Mouse (Mus musculus): Measurements from ENCODE around the gene Cfp. TPM values are rescaled to one million over a fixed set of nuclear protein-coding genes. Genes with fewer than 3 reads are reported as not detected.

Cfp gene
- total and polyA plus RNA-seq, 3 experiments = 23.0 to 66.9 (median 26.1) TPM

- peak within 1 kb of the TSS; percentile 63 for H3K27ac ChIP-seq (ENCODE audit: insufficient read depth, low read depth)
- TF ChIP-seq MXI1 (IDR thresholded peaks at IDR 0.05; ENCODE audit: low read depth, low read length) (peak; percentile 56; the same call in 1 of the 2 replicates), BHLHE40 (IDR thresholded peaks at IDR 0.05; ENCODE audit: low read depth, low read length) (peak; percentile 61), MAFK (IDR thresholded peaks at IDR 0.05; ENCODE audit: insufficient replicate concordance, low read length) (no peak), NELFE (IDR thresholded peaks at IDR 0.05; ENCODE audit: low read depth, low read length) (peak; percentile 22; the same call in 1 of the 2 replicates), HCFC1 (IDR thresholded peaks at IDR 0.05; ENCODE audit: low read depth, low read length) (peak; percentile 81), E2F4 (IDR thresholded peaks at IDR 0.05; ENCODE audit: insufficient replicate concordance, low read depth, low read length) (no peak), SIN3A (IDR thresholded peaks at IDR 0.05; ENCODE audit: low read length) (peak; percentile 92), POLR2A (IDR thresholded peaks at IDR 0.05; ENCODE audit: low read depth, low read length) (peak; percentile 70), ZKSCAN1 (IDR thresholded peaks at IDR 0.05; ENCODE audit: borderline replicate concordance, low read depth, low read length) (no peak), TCF12 (IDR thresholded peaks at IDR 0.05; ENCODE audit: low read depth, low read length) (peak; percentile 18; the same call in 1 of the 2 replicates), ELF1 (IDR thresholded peaks at IDR 0.05; ENCODE audit: low read depth, low read length) (peak; percentile 94), ZMIZ1 (IDR thresholded peaks at IDR 0.05; ENCODE audit: low read depth, low read length) (0 out of 2 replicates have a peak, but pooled peaks have one; percentile 36), RCOR1 (conservative IDR thresholded peaks at IDR 0.05; ENCODE audit: low read depth, low read length) (no peak), MAX (IDR thresholded peaks at IDR 0.05; ENCODE audit: low read length) (peak; percentile 35; the same call in 1 of the 2 replicates)
- peak within 1 kb of the TSS; percentile 59 to 80 (median 78) for H3K4me3 ChIP-seq (replicated peaks in 1 of 3; ENCODE audit: low read depth in 2 of 3, low read length in 2 of 3, poor library complexity in 1 of 3)
- in situ Hi-C loops (cut with MboI; ENCODE audit: low pct_ligation_motif_present, low pct_unique_long_range_greater_than_20kb, low sequenced_read_pairs) = no loop called here
- peaks cover 10 to 23% of the 10 kb centered on the region in 2 experiments for H3K36me3 ChIP-seq (replicated peaks in 1 of 2; ENCODE audit: control insufficient read depth in 1 of 2, insufficient read depth in 1 of 2, low read length in 1 of 2)
- dilution Hi-C loops (cut with MboI; ENCODE audit: extremely low pct_ligation_motif_present, extremely low pct_unique_long_range_greater_than_20kb, low sequenced_read_pairs) = no loop called here
- H3K4me1 ChIP-seq (ENCODE audit: control insufficient read depth in 1 of 2, insufficient read depth in 2 of 2) = no peaks in the 10 kb centered on the region
- peak within 1 kb of the TSS; percentile 78 for H3K9ac ChIP-seq (ENCODE audit: insufficient read depth, low read depth)
- DNase-seq (ENCODE audit: extremely low read depth) = peak; percentile 89
- H3K27me3 ChIP-seq (replicated peaks) = no peaks in the 10 kb centered on the region
- peaks cover 2% of the 10 kb centered on the region; the same call in 1 of the 2 replicates for H3K79me2 ChIP-seq (replicated peaks; ENCODE audit: control insufficient read depth, extremely low read depth, insufficient read depth, poor library complexity, severe bottlenecking)
- peak within 1 kb of the TSS; percentile 91 for H3K4me2 ChIP-seq (ENCODE audit: insufficient read depth, low read depth, poor library complexity, severe bottlenecking)
- H3K9me3 ChIP-seq (replicated peaks; ENCODE audit: low read length) = no peaks in the 10 kb centered on the region
Measured at GRCm38 (mm10) chrX:20961477-20962378, 30.4 kb upstream of the Cfp start, which contains the start of gene Uxt. Gene Uxt, minus strand, starts transcription at chrX:20962017.

GRCm38 (mm10) chrX:20950191-20950880 lies 19.0 kb upstream of the Cfp start, which contains the start of gene Elk1:
Gene Elk1, minus strand, starts transcription at chrX:20950608.
- H3K4me2 ChIP-seq (ENCODE audit: insufficient read depth, low read depth, poor library complexity, severe bottlenecking) = peak within 1 kb of the TSS; percentile 50; the same call in 1 of the 2 replicates
- H3K36me3 ChIP-seq (replicated peaks in 1 of 2; ENCODE audit: control insufficient read depth in 1 of 2, insufficient read depth in 1 of 2, low read length in 1 of 2) = peaks cover 3 to 14% of the 10 kb centered on the region in 2 experiments
- peak; percentile 90 for DNase-seq (ENCODE audit: extremely low read depth)
- no peaks in the 10 kb centered on the region for H3K9me3 ChIP-seq (replicated peaks; ENCODE audit: low read length)
- no peaks in the 10 kb centered on the region for H3K27me3 ChIP-seq (replicated peaks)
- peak within 1 kb of the TSS; percentile 62 to 86 (median 64) for H3K4me3 ChIP-seq (replicated peaks in 1 of 3; ENCODE audit: low read depth in 2 of 3, low read length in 2 of 3, poor library complexity in 1 of 3)
- H3K9ac ChIP-seq (ENCODE audit: insufficient read depth, low read depth) = peak within 1 kb of the TSS; percentile 63
- 0 out of 2 replicates have a peak within 1 kb of the TSS, but pooled peaks have one; percentile 28 for H3K27ac ChIP-seq (ENCODE audit: insufficient read depth, low read depth)
- in situ Hi-C loops (cut with MboI; ENCODE audit: low pct_ligation_motif_present, low pct_unique_long_range_greater_than_20kb, low sequenced_read_pairs) (loop anchor here (10.0 kb wide), 1 partner anchor 116 kb away; no protein-coding TSS in a partner anchor), dilution Hi-C loops (cut with MboI; ENCODE audit: extremely low pct_ligation_motif_present, extremely low pct_unique_long_range_greater_than_20kb, low sequenced_read_pairs) (no loop called here)
- TF ChIP-seq CHD2 (IDR thresholded peaks at IDR 0.05; ENCODE audit: low read length) (peak; percentile 46), POLR2A (IDR thresholded peaks at IDR 0.05; ENCODE audit: low read depth, low read length) (peak; percentile 45; the same call in 1 of the 2 replicates), BHLHE40 (IDR thresholded peaks at IDR 0.05; ENCODE audit: low read depth, low read length) (peak; percentile 33; the same call in 1 of the 2 replicates), E2F4 (IDR thresholded peaks at IDR 0.05; ENCODE audit: insufficient replicate concordance, low read depth, low read length) (no peak), MXI1 (IDR thresholded peaks at IDR 0.05; ENCODE audit: low read depth, low read length) (0 out of 2 replicates have a peak, but pooled peaks have one; percentile 2), USF1 (IDR thresholded peaks at IDR 0.05; ENCODE audit: low read depth, low read length) (peak; percentile 76), JUND (conservative IDR thresholded peaks at IDR 0.05; ENCODE audit: low read depth, low read length) (no peak), USF2 (conservative IDR thresholded peaks at IDR 0.05; ENCODE audit: low read depth, low read length) (peak; percentile 59)
- peaks cover 0 to 4% of the 10 kb centered on the region in 2 experiments; a peak in 1 of 4 replicates for H3K4me1 ChIP-seq (ENCODE audit: control insufficient read depth in 1 of 2, insufficient read depth in 2 of 2)
- H3K79me2 ChIP-seq (replicated peaks; ENCODE audit: control insufficient read depth, extremely low read depth, insufficient read depth, poor library complexity, severe bottlenecking) = no peaks in the 10 kb centered on the region

All from CH12.LX (cell line).